Mouse (Mus musculus) MEL (cell line): ENCODE data around the gene Prpf8. TPM values are rescaled to one million over a fixed set of nuclear protein-coding genes. Genes with fewer than 3 reads are reported as not detected.

Experiments used
- DNase-seq: peaks from one replicate; pipeline ENCODE4 v3.0.0; 2011; ENCODE audit warnings: low read depth, low spot score
- H3K27ac ChIP-seq: 2 replicates; pipeline ENCODE4 v1.5.1; 2012; ENCODE audit warnings: low read depth, mild to moderate bottlenecking, control low read depth, low read length, moderate library complexity; ENCODE audit not compliant: control insufficient read depth
- H3K27me3 ChIP-seq, 2 experiments: fragments of 150-350 bp in 1 of 2; sonication (generic) in 1 of 2; 2 replicates each; pipeline ENCODE4 v1.6.1; 2012; ENCODE audit warnings: low read length in 2 of 2, mild to moderate bottlenecking in 2 of 2, improper control_type of control experiment in 1 of 2, moderate library complexity in 1 of 2; ENCODE audit not compliant: insufficient read depth in 2 of 2, control insufficient read depth in 1 of 2
- H3K36me3 ChIP-seq, 2 experiments: 2 replicates each; pipeline ENCODE4 v1.6.1; 2012 to 2014; ENCODE audit warnings: low read length in 2 of 2, improper control_type of control experiment in 1 of 2, inconsistent platforms in 1 of 2, mild to moderate bottlenecking in 1 of 2; ENCODE audit not compliant: insufficient read depth in 2 of 2, control insufficient read depth in 1 of 2
- H3K4me1 ChIP-seq, 2 experiments: fragments of 150-350 bp in 1 of 2; sonication (generic) in 1 of 2; 2 replicates each; pipeline ENCODE4 v1.6.1; 2012; ENCODE audit warnings: low read length in 2 of 2, improper control_type of control experiment in 1 of 2, mild to moderate bottlenecking in 1 of 2; ENCODE audit not compliant: insufficient read depth in 2 of 2, control insufficient read depth in 1 of 2
- H3K4me3 ChIP-seq, 2 experiments: fragments of 150-350 bp in 1 of 2; sonication (generic) in 1 of 2; 2 replicates each; pipeline ENCODE4 v1.5.1; 2012; ENCODE audit warnings: low read depth in 2 of 2, low read length in 2 of 2, mild to moderate bottlenecking in 2 of 2, moderate library complexity in 2 of 2, control low read depth in 1 of 2, improper control_type of control experiment in 1 of 2; ENCODE audit not compliant: control insufficient read depth in 1 of 2, insufficient read depth in 1 of 2
- H3K79me2 ChIP-seq: 2 replicates; pipeline ENCODE4 v1.6.1; 2012; ENCODE audit warnings: mild to moderate bottlenecking, low read length, moderate library complexity; ENCODE audit not compliant: control insufficient read depth, poor library complexity, insufficient read depth
- H3K9ac ChIP-seq: 2 replicates; pipeline ENCODE4 v1.6.1; 2012; ENCODE audit warnings: low read depth, mild to moderate bottlenecking, control low read depth, low read length, moderate library complexity; ENCODE audit not compliant: control insufficient read depth, poor library complexity, severe bottlenecking
- H3K9me3 ChIP-seq: fragments of 150-350 bp; sonication (generic); replicated peaks from 2 replicates; pipeline ENCODE4 v1.6.1; 2012; ENCODE audit warnings: mild to moderate bottlenecking, low read length, improper control_type of control experiment, moderate library complexity; ENCODE audit not compliant: insufficient read depth
- BHLHE40 ChIP-seq: IDR thresholded peaks from 2 replicates; pipeline ENCODE4 v1.6.1; 2012; ENCODE audit warnings: low read depth, mild to moderate bottlenecking, inconsistent platforms, low read length, improper control_type of control experiment, borderline replicate concordance
- CHD1 ChIP-seq: IDR thresholded peaks from 2 replicates; pipeline ENCODE4 v1.6.1; 2012; ENCODE audit warnings: low read depth, mild to moderate bottlenecking, inconsistent platforms, low read length, improper control_type of control experiment
- CHD2 ChIP-seq: IDR thresholded peaks from 2 replicates; pipeline ENCODE4 v1.6.1; 2011; ENCODE audit warnings: low read length, improper control_type of control experiment
- CTCF ChIP-seq, 3 experiments: IDR thresholded peaks in 2 of 3; conservative IDR thresholded peaks in 1 of 3; 2 replicates each; pipeline ENCODE4 v1.5.1; 2011 to 2012; ENCODE audit warnings: low read length in 3 of 3, low read depth in 2 of 3, mild to moderate bottlenecking in 2 of 3, improper control_type of control experiment in 1 of 3, inconsistent platforms in 1 of 3, mixed read lengths in 1 of 3, moderate library complexity in 1 of 3; ENCODE audit not compliant: control insufficient read depth in 1 of 3, insufficient read depth in 1 of 3, poor library complexity in 1 of 3, severe bottlenecking in 1 of 3
- E2F4 ChIP-seq: IDR thresholded peaks from 2 replicates; pipeline ENCODE4 v1.6.1; 2011; ENCODE audit warnings: low read depth, low read length, improper control_type of control experiment, borderline replicate concordance
- ELF1 ChIP-seq: IDR thresholded peaks from 2 replicates; pipeline ENCODE4 v1.6.1; 2014; ENCODE audit warnings: low read depth, mild to moderate bottlenecking, inconsistent platforms, low read length, improper control_type of control experiment, moderate library complexity
- EP300 ChIP-seq, 2 experiments: IDR thresholded peaks; 2 replicates each; pipeline ENCODE4 v1.6.1; 2011; ENCODE audit warnings: improper control_type of control experiment in 2 of 2, low read length in 2 of 2, low read depth in 1 of 2, mild to moderate bottlenecking in 1 of 2
- ETS1 ChIP-seq: IDR thresholded peaks from 2 replicates; pipeline ENCODE4 v1.6.1; 2012; ENCODE audit warnings: low read depth, mild to moderate bottlenecking, inconsistent platforms, low read length, improper control_type of control experiment, moderate library complexity
- GATA1 ChIP-seq: IDR thresholded peaks from 2 replicates; pipeline ENCODE4 v1.6.1; 2011; ENCODE audit warnings: low read depth, low read length, improper control_type of control experiment
- HCFC1 ChIP-seq: IDR thresholded peaks from 2 replicates; pipeline ENCODE4 v1.6.1; 2012; ENCODE audit warnings: low read depth, mild to moderate bottlenecking, inconsistent platforms, low read length, improper control_type of control experiment, moderate library complexity
- JUND ChIP-seq: IDR thresholded peaks from 2 replicates; pipeline ENCODE4 v1.6.1; 2011; ENCODE audit warnings: low read depth, mild to moderate bottlenecking, improper control_type of control experiment, low read length
- MAFK ChIP-seq: IDR thresholded peaks from 2 replicates; pipeline ENCODE4 v1.6.1; 2011; ENCODE audit warnings: low read depth, mild to moderate bottlenecking, low read length, improper control_type of control experiment, borderline replicate concordance
- MAX ChIP-seq: IDR thresholded peaks from 2 replicates; pipeline ENCODE4 v1.6.1; 2011; ENCODE audit warnings: low read length, improper control_type of control experiment
- MAZ ChIP-seq: IDR thresholded peaks from 2 replicates; pipeline ENCODE4 v1.6.1; 2012; ENCODE audit warnings: low read depth, mild to moderate bottlenecking, inconsistent platforms, low read length, improper control_type of control experiment
- MEF2A ChIP-seq: IDR thresholded peaks from 2 replicates; pipeline ENCODE4 v1.6.1; 2014; ENCODE audit warnings: low read depth, mild to moderate bottlenecking, inconsistent platforms, low read length, improper control_type of control experiment; ENCODE audit not compliant: poor library complexity, insufficient replicate concordance, severe bottlenecking; ENCODE audit errors: extremely low read depth
- MXI1 ChIP-seq: IDR thresholded peaks from 2 replicates; pipeline ENCODE4 v1.6.1; 2011; ENCODE audit warnings: mild to moderate bottlenecking, low read depth, low read length, improper control_type of control experiment
- MYB ChIP-seq: IDR thresholded peaks from 2 replicates; pipeline ENCODE4 v1.6.1; 2011; ENCODE audit warnings: mild to moderate bottlenecking, low read depth, low read length, improper control_type of control experiment
- MYC ChIP-seq: IDR thresholded peaks from 2 replicates; pipeline ENCODE4 v1.6.1; 2011; ENCODE audit warnings: low read depth, mild to moderate bottlenecking, low read length, improper control_type of control experiment, moderate library complexity
- NELFE ChIP-seq: IDR thresholded peaks from 2 replicates; pipeline ENCODE4 v1.6.1; 2011; ENCODE audit warnings: low read depth, low read length, improper control_type of control experiment
- NRF1 ChIP-seq: IDR thresholded peaks from 2 replicates; pipeline ENCODE4 v1.6.1; 2014; ENCODE audit warnings: low read depth, mild to moderate bottlenecking, inconsistent platforms, low read length, improper control_type of control experiment, moderate library complexity; ENCODE audit not compliant: poor library complexity, insufficient read depth, severe bottlenecking
- POLR2A ChIP-seq, 2 experiments: IDR thresholded peaks; 2 replicates each; pipeline ENCODE4 v1.6.1; 2011 to 2012; ENCODE audit warnings: low read length in 2 of 2, mild to moderate bottlenecking in 2 of 2, control low read depth in 1 of 2, improper control_type of control experiment in 1 of 2, low read depth in 1 of 2, moderate library complexity in 1 of 2; ENCODE audit not compliant: control insufficient read depth in 1 of 2, insufficient read depth in 1 of 2, poor library complexity in 1 of 2
- POLR2AphosphoS2 ChIP-seq: IDR thresholded peaks from 2 replicates; pipeline ENCODE4 v1.6.1; 2011; ENCODE audit warnings: low read length, improper control_type of control experiment
- RAD21 ChIP-seq: IDR thresholded peaks from 2 replicates; pipeline ENCODE4 v1.6.1; 2011; ENCODE audit warnings: mild to moderate bottlenecking, low read depth, low read length, improper control_type of control experiment
- RCOR1 ChIP-seq: IDR thresholded peaks from 2 replicates; pipeline ENCODE4 v1.6.1; 2012; ENCODE audit warnings: low read depth, mild to moderate bottlenecking, inconsistent platforms, low read length, improper control_type of control experiment
- SIN3A ChIP-seq: IDR thresholded peaks from 2 replicates; pipeline ENCODE4 v1.6.1; 2012; ENCODE audit warnings: low read length, improper control_type of control experiment, inconsistent platforms
- SMC3 ChIP-seq: IDR thresholded peaks from 2 replicates; pipeline ENCODE4 v1.6.1; 2011; ENCODE audit warnings: low read depth, low read length, improper control_type of control experiment
- TAL1 ChIP-seq: IDR thresholded peaks from 2 replicates; pipeline ENCODE4 v1.6.1; 2012; ENCODE audit warnings: mild to moderate bottlenecking, inconsistent platforms, low read length, moderate library complexity, mixed read lengths
- TBP ChIP-seq: IDR thresholded peaks from 2 replicates; pipeline ENCODE4 v1.8.0; 2011; ENCODE audit warnings: low read depth, low read length, improper control_type of control experiment
- TCF12 ChIP-seq: IDR thresholded peaks from 2 replicates; pipeline ENCODE4 v1.6.1; 2014; ENCODE audit warnings: low read depth, mild to moderate bottlenecking, inconsistent platforms, low read length, improper control_type of control experiment, moderate library complexity
- USF1 ChIP-seq: IDR thresholded peaks from 2 replicates; pipeline ENCODE4 v1.6.1; 2014; ENCODE audit warnings: low read depth, mild to moderate bottlenecking, inconsistent platforms, low read length, improper control_type of control experiment, moderate library complexity
- USF2 ChIP-seq, 2 experiments: IDR thresholded peaks; 2 replicates each; pipeline ENCODE4 v1.6.1; 2011 to 2012; ENCODE audit warnings: improper control_type of control experiment in 2 of 2, low read length in 2 of 2, borderline replicate concordance in 1 of 2, inconsistent platforms in 1 of 2, low read depth in 1 of 2, mild to moderate bottlenecking in 1 of 2; ENCODE audit not compliant: insufficient read depth in 1 of 2
- ZC3H11A ChIP-seq: IDR thresholded peaks from 2 replicates; pipeline ENCODE4 v1.6.1; 2012; ENCODE audit warnings: low read depth, mild to moderate bottlenecking, inconsistent platforms, low read length, improper control_type of control experiment
- ZKSCAN1 ChIP-seq: IDR thresholded peaks from 2 replicates; pipeline ENCODE4 v1.6.1; 2012; ENCODE audit warnings: low read depth, mild to moderate bottlenecking, inconsistent platforms, low read length, improper control_type of control experiment, moderate library complexity
- ZMIZ1 ChIP-seq: IDR thresholded peaks from 2 replicates; pipeline ENCODE4 v1.6.1; 2012; ENCODE audit warnings: low read depth, mild to moderate bottlenecking, inconsistent platforms, low read length, improper control_type of control experiment, moderate library complexity
- ZNF384 ChIP-seq: IDR thresholded peaks from 2 replicates; pipeline ENCODE4 v1.6.1; 2012; ENCODE audit warnings: low read depth, mild to moderate bottlenecking, inconsistent platforms, low read length, improper control_type of control experiment
- polyA plus RNA-seq, 2 experiments: library from polyadenylated mRNA; stranded (reverse) in 1 of 2; unstranded in 1 of 2; fragments of >175 nt in 1 of 2; fragments of >200 nt in 1 of 2; gene quantifications; 2 replicates each; pipeline versions ENCODE4 v1.2.1 to v1.2.4; 2012; ENCODE audit warnings: low replicate concordance in 2 of 2, low read depth in 1 of 2; ENCODE audit not compliant: insufficient read length in 2 of 2, insufficient read depth in 1 of 2, missing spikeins in 1 of 2
- total RNA-seq: library from RNA; depleted of rRNA; stranded (reverse); fragments of 300-350 nt; gene quantifications from 2 replicates; pipeline ENCODE4 v1.2.3, GENCODE M21; 2012

Prpf8 gene
- total and polyA plus RNA-seq, 3 experiments, result 214 to 644 (median 276) TPM

GRCm38 (mm10) chr11:75453991-75454930, 32.4 kb upstream of the Prpf8 start, which contains the start of gene Wdr81:
TSS of gene Wdr81 (minus strand) at chr11:75454717.
- Histone ChIP-seq H3K9ac (peak within 1 kb of the TSS; percentile 72), H3K27ac (peak within 1 kb of the TSS; percentile 20), H3K4me3 (peak within 1 kb of the TSS; percentile 32 to 55), H3K79me2 (no peaks in the 10 kb centered on the region; the same call in 1 of the 2 replicates), H3K9me3 (no peaks in the 10 kb centered on the region), H3K4me1 (peaks cover 20 to 53% of the 10 kb centered on the region in 2 experiments), H3K36me3 (peaks cover 0 to 38% of the 10 kb centered on the region in 2 experiments; a peak in 2 of 4 replicates), H3K27me3 (no peaks in the 10 kb centered on the region)
- peak; percentile 97 for DNase-seq
- TF ChIP-seq ZC3H11A (no peak), CHD2 (no peak), SMC3 (no peak), JUND (no peak), SIN3A (peak; percentile 100), CHD1 (no peak), MAZ (0 out of 2 replicates have a peak, but pooled peaks have one; percentile 31), TAL1 (no peak), NELFE (peak; percentile 59), ZNF384 (no peak), TBP (peak; percentile 61; the same call in 1 of the 2 replicates), MAFK (no peak), CTCF (IDR thresholded peaks at IDR 0.05 in 2 of 3, conservative IDR thresholded peaks at IDR 0.05 in 1 of 3; ENCODE audit: control insufficient read depth in 1 of 3, insufficient read depth in 1 of 3, low read depth in 2 of 3, low read length in 3 of 3, poor library complexity in 1 of 3, severe bottlenecking in 1 of 3) (peak in 2 of 3 experiments; percentile 39 to 66; a peak in 4 of 6 replicates), USF2 (IDR thresholded peaks at IDR 0.05; ENCODE audit: borderline replicate concordance in 1 of 2, insufficient read depth in 1 of 2, low read depth in 1 of 2, low read length in 2 of 2) (peak; percentile 98 to 100), EP300 (IDR thresholded peaks at IDR 0.05; ENCODE audit: low read depth in 1 of 2, low read length in 2 of 2) (peak in 1 of 2 experiments; percentile 30; a peak in 2 of 4 replicates), MYB (no peak), BHLHE40 (peak; percentile 96), E2F4 (no peak), ZMIZ1 (no peak), RAD21 (peak; percentile 13), GATA1 (no peak), USF1 (peak; percentile 99), ZKSCAN1 (no peak), NRF1 (no peak), RCOR1 (no peak), MEF2A (no peak), ELF1 (peak; percentile 91), HCFC1 (peak; percentile 82), TCF12 (no peak), POLR2A (IDR thresholded peaks at IDR 0.05; ENCODE audit: control insufficient read depth in 1 of 2, insufficient read depth in 1 of 2, low read depth in 1 of 2, low read length in 2 of 2, poor library complexity in 1 of 2) (peak in 1 of 2 experiments; percentile 65; a peak in 3 of 4 replicates), MYC (peak; percentile 98), MXI1 (peak; percentile 99), ETS1 (peak; percentile 88), MAX (peak; percentile 100), POLR2AphosphoS2 (no peak)
